12 mouse cellular contexts compared by ENCODE assay signal in the genomic region with DNA sequence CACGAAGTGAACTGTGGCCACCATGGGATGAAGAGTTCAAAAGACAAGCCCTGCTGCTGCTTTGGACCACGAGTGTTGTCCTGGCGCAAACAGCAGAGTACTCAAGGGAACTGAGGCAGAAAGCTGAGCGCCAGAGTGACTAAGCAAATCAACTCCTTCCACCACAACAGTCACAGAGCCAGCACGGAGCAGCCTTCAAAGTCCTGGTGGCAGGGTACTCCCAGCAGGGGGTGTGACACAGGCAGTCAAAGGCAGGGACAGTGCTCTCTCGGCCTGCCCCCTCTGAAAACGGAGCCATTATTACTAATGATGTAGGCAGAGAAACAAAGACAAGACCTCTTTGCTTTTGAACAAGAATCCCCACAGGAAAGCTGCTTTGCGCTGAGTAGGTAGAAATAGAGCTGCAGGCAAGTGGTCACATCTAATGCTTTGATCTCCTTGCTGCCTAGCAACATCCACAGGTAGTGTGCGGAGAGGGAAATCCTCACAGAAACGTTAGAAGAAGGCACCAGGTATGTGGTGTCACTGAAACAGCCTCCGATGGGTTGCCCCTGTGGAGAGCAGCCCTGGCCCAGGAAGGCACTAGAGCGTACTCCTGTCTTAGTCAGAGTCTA. TPM values are rescaled to one million over a fixed set of nuclear protein-coding genes. Genes with fewer than 3 reads are reported as not detected.
DNase-seq lines count a peak whose midpoint lies in the region; ATAC-seq and TF ChIP-seq lines count a peak whose summit lies in the region.
"Had no signal": no experiment of that assay in that cellular context is flagged by ENCODE, and none has a peak within 500 bp of the region (broad histone marks: within the 10 kb centered on the region; RNA-seq: fewer than 3 reads in every experiment).

No protein-coding gene starts in this region.

- H3K4me1 ChIP-seq in heart, embryonic 11.5 days (ENCODE audit: control insufficient read depth, insufficient read depth, low read length), result no peaks in the 10 kb centered on the region
- H3K4me1 ChIP-seq in MEL (ENCODE audit: control insufficient read depth in 1 of 2, insufficient read depth in 2 of 2, low read length in 2 of 2), result no peaks in the 10 kb centered on the region
- peaks cover 7% of the 10 kb centered on the region for H3K4me1 ChIP-seq in midbrain, embryonic 14.5 days (ENCODE audit: control insufficient read depth, insufficient read depth, low read length)

- intact Hi-C loops in heart, postnatal 36 days (cut with DNase I), result no loop called here

- no peaks in the 10 kb centered on the region for H3K79me2 ChIP-seq in MEL (ENCODE audit: control insufficient read depth, insufficient read depth, low read length, poor library complexity)

- 28% methylated on average over 12 of the region's 12 CpGs for WGBS in heart, embryonic 11.5 days (ENCODE audit: insufficient replicate concordance)
- 25% methylated on average over 12 of the region's 12 CpGs for WGBS in midbrain, embryonic 14.5 days

- no peak for TF ChIP-seq POLR2A in MEL (IDR thresholded peaks at IDR 0.05; ENCODE audit: control insufficient read depth in 1 of 2, insufficient read depth in 1 of 2, low read depth in 1 of 2, low read length in 2 of 2, poor library complexity in 1 of 2)

- H3K36me3 ChIP-seq in heart, embryonic 11.5 days (ENCODE audit: control insufficient read depth, insufficient read depth, low read length), result no peaks in the 10 kb centered on the region
- no peaks in the 10 kb centered on the region for H3K36me3 ChIP-seq in MEL (ENCODE audit: control insufficient read depth in 1 of 2, insufficient read depth in 2 of 2, low read length in 2 of 2)
- H3K36me3 ChIP-seq in midbrain, embryonic 14.5 days (ENCODE audit: control insufficient read depth, insufficient read depth, low read length), result no peaks in the 10 kb centered on the region

- no peaks in the 10 kb centered on the region for H3K27me3 ChIP-seq in heart, embryonic 11.5 days (ENCODE audit: control insufficient read depth, insufficient read depth, low read length)
- peaks cover 0 to 1% of the 10 kb centered on the region in 2 experiments; a peak in 1 of 4 replicates for H3K27me3 ChIP-seq in MEL (ENCODE audit: control insufficient read depth in 1 of 2, insufficient read depth in 2 of 2, low read length in 2 of 2)
- no peaks in the 10 kb centered on the region for H3K27me3 ChIP-seq in midbrain, embryonic 14.5 days (ENCODE audit: control insufficient read depth, insufficient read depth, low read length)

- H3K4me2 ChIP-seq in heart, embryonic 11.5 days, result no peak overlapping the region; the same call in 1 of the 2 replicates
- H3K4me2 ChIP-seq in midbrain, embryonic 14.5 days (ENCODE audit: low read length), result peak overlapping the region; percentile 30

- no peaks in the 10 kb centered on the region for H3K9me3 ChIP-seq in heart, embryonic 11.5 days (replicated peaks; ENCODE audit: control insufficient read depth, low read length)
- no peaks in the 10 kb centered on the region for H3K9me3 ChIP-seq in MEL (replicated peaks; ENCODE audit: insufficient read depth, low read length)
- H3K9me3 ChIP-seq in midbrain, embryonic 14.5 days (ENCODE audit: control insufficient read depth, low read length), result no peaks in the 10 kb centered on the region

- no peak for TF ChIP-seq EP300 in MEL (IDR thresholded peaks at IDR 0.05; ENCODE audit: low read depth in 1 of 2, low read length in 2 of 2)

- no peak overlapping the region for H3K27ac ChIP-seq in heart, embryonic 11.5 days (ENCODE audit: low read depth, low read length)
- no peak overlapping the region for H3K27ac ChIP-seq in MEL (ENCODE audit: control insufficient read depth, low read depth, low read length)
- H3K27ac ChIP-seq in midbrain, embryonic 14.5 days (replicated peaks; ENCODE audit: low read depth, low read length), result no peak overlapping the region
- H3K27ac ChIP-seq: macrophage had no signal

- ATAC-seq in heart, embryonic 11.5 days (replicated peaks; ENCODE audit: insufficient number of reproducible peaks, low FRiP score, low TSS enrichment), result 0 out of 2 replicates have a peak, but pooled peaks have one; percentile 52
- ATAC-seq in hematopoietic stem cell, adult 5-6 weeks (replicated peaks in 1 of 2; ENCODE audit: insufficient read depth in 1 of 2, low FRiP score in 2 of 2, low TSS enrichment in 1 of 2, low read depth in 1 of 2, poor library complexity in 2 of 2, severe bottlenecking in 2 of 2), result peak; percentile 27 to 45; a peak in 3 of 4 replicates
- no peak; the same call in 1 of the 2 replicates for ATAC-seq in midbrain, embryonic 14.5 days (ENCODE audit: low FRiP score, low TSS enrichment)
- ATAC-seq in monocyte, adult 5-6 weeks (replicated peaks; ENCODE audit: insufficient number of reproducible peaks, low FRiP score, low TSS enrichment, poor library complexity, severe bottlenecking), result no peak

- H3K4me3 ChIP-seq in heart, embryonic 11.5 days (ENCODE audit: low read depth, low read length), result no peak overlapping the region
- no peak overlapping the region for H3K4me3 ChIP-seq in MEL (ENCODE audit: control insufficient read depth in 1 of 2, insufficient read depth in 1 of 2, low read depth in 2 of 2, low read length in 2 of 2)
- no peak overlapping the region for H3K4me3 ChIP-seq in midbrain, embryonic 14.5 days (replicated peaks; ENCODE audit: low read depth, low read length)
- H3K4me3 ChIP-seq: erythroblast, embryonic 14.5 days had no signal

- TF ChIP-seq CTCF in MEL (IDR thresholded peaks at IDR 0.05 in 2 of 3, conservative IDR thresholded peaks at IDR 0.05 in 1 of 3; ENCODE audit: control insufficient read depth in 1 of 3, insufficient read depth in 1 of 3, low read depth in 2 of 3, low read length in 3 of 3, poor library complexity in 1 of 3, severe bottlenecking in 1 of 3), result no peak

- DNase-seq in heart, postnatal 36 days, result no peak
- peak; percentile 41 for DNase-seq in MEL (ENCODE audit: low read depth, low spot score)
- DNase-seq in midbrain, embryonic 14.5 days, result peak; percentile 69
- no peak for DNase-seq in kidney, postnatal 36 days
- no peak for DNase-seq in kidney, adult 18-20 months
- DNase-seq: cerebellum, adult 11 months; kidney, adult 9 months had no signal

- no peak for TF ChIP-seq RAD21 in MEL (IDR thresholded peaks at IDR 0.05; ENCODE audit: low read depth, low read length)

- H3K9ac ChIP-seq in heart, embryonic 11.5 days (ENCODE audit: low read depth, low read length), result no peak overlapping the region
- no peak overlapping the region for H3K9ac ChIP-seq in MEL (ENCODE audit: control insufficient read depth, low read depth, low read length, poor library complexity, severe bottlenecking)
- no peak overlapping the region for H3K9ac ChIP-seq in midbrain, embryonic 14.5 days (replicated peaks; ENCODE audit: low read length)

TF ChIP-seq in MEL, 35 proteins besides CTCF, POLR2A, EP300 and RAD21:
- TF ChIP-seq MAZ (IDR thresholded peaks at IDR 0.05; ENCODE audit: low read depth, low read length) (no peak), NRF1 (IDR thresholded peaks at IDR 0.05; ENCODE audit: insufficient read depth, low read depth, low read length, poor library complexity, severe bottlenecking) (no peak), CHD1 (IDR thresholded peaks at IDR 0.05; ENCODE audit: low read depth, low read length) (no peak), MEF2A (IDR thresholded peaks at IDR 0.05; ENCODE audit: extremely low read depth, insufficient replicate concordance, low read depth, low read length, poor library complexity, severe bottlenecking) (no peak), MAX (IDR thresholded peaks at IDR 0.05; ENCODE audit: low read length) (no peak), SMC3 (IDR thresholded peaks at IDR 0.05; ENCODE audit: low read depth, low read length) (no peak), HCFC1 (IDR thresholded peaks at IDR 0.05; ENCODE audit: low read depth, low read length) (no peak), BHLHE40 (IDR thresholded peaks at IDR 0.05; ENCODE audit: borderline replicate concordance, low read depth, low read length) (no peak)

RNA-seq across cellular contexts. Expression of a gene that starts 56.6 kb away (rescaled TPM):
- 6.8 and 7.9 TPM in 2 replicates for polyA plus RNA-seq in heart, embryonic 11.5 days (2014; fragmentation: Nextera tagmentation; extraction: Ambion mirVana)
- total RNA-seq in heart, postnatal 36 days (2021), result 10 to 100 TPM; 56.1 to 78.5 TPM
- total RNA-seq in MEL (2012; rRNA removed), result 3.2 and 13.9 TPM in 2 replicates
- polyA plus RNA-seq in MEL (2012; ENCODE audit: insufficient read depth in 1 of 2, insufficient read length in 2 of 2, low read depth in 1 of 2, low replicate concordance in 2 of 2, missing spikeins in 1 of 2), result 10 to 100 TPM in 1 of 2 experiments, not detected in 1; 30.1 TPM
- 15.8 and 18.0 TPM in 2 replicates for total RNA-seq in hematopoietic stem cell, adult 5-6 weeks (2017)
- 5.6 and 5.9 TPM in 2 replicates for polyA plus RNA-seq in midbrain, embryonic 14.5 days (2014; fragmentation: Nextera tagmentation; extraction: Ambion mirVana)
- 1.8 to 4.0 TPM (median 3.6 TPM) in 3 replicates for total RNA-seq in monocyte, adult 5-6 weeks (2017)
- polyA plus RNA-seq: erythroblast, embryonic 14.5 days had no signal

Comparison
In these comparisons a context has a peak if more than half of its experiments do, and no peak if none do; other contexts are left out.
1. ATAC-seq: peak in heart, embryonic 11.5 days (single experiment) and hematopoietic stem cell, adult 5-6 weeks (2 of 2); none in midbrain, embryonic 14.5 days (single experiment) and monocyte, adult 5-6 weeks (single experiment).
2. DNase-seq: peak in MEL (single experiment) and midbrain, embryonic 14.5 days (single experiment); none in heart, postnatal 36 days (0 of 2), kidney, postnatal 36 days (0 of 2) and kidney, adult 18-20 months (single experiment).